Mouse (Mus musculus) kidney, adult 2 months (tissue): Measurements from ENCODE around the gene Kcnc3.

Experiments
- CTCF ChIP-seq: fragments of 200-500 bp; conservative IDR thresholded peaks from 2 replicates; pipeline ENCODE4 v1.5.1; 2011; ENCODE audit warnings: low read depth, mild to moderate bottlenecking, control low read depth, low read length, moderate library complexity, mixed read lengths; ENCODE audit not compliant: insufficient read depth, insufficient read length
- POLR2A ChIP-seq: fragments of 200-500 bp; IDR thresholded peaks from one replicate; pipeline ENCODE4 v1.6.1; 2011; ENCODE audit warnings: low read depth, low read length, control low read depth

- TF ChIP-seq CTCF (no peak), POLR2A (no peak)
These were observed 33.5 kb downstream of the Kcnc3 start for GRCm38 (mm10) chr7:44623714-44624542.
